In genomic region chr3:70783142-70783541, GRCm38 (mm10) we compare ENCODE assay signal across 28 mouse cellular contexts.
DNase-seq lines count a peak whose midpoint lies in the region; ATAC-seq lines count a peak whose summit lies in the region.
"Had no signal": no experiment of that assay in that cellular context is flagged by ENCODE, and none has a peak within 500 bp of the region (broad histone marks: within the 10 kb centered on the region; RNA-seq: fewer than 3 reads in every experiment).

No protein-coding gene starts in this region.

- no peaks in the 10 kb centered on the region for H3K9me3 ChIP-seq in embryonic facial prominence, embryonic 10.5 days
- H3K9me3 ChIP-seq in limb, embryonic 12.5 days = no peaks in the 10 kb centered on the region
- H3K9me3 ChIP-seq in midbrain, embryonic 13.5 days = no peaks in the 10 kb centered on the region
- H3K9me3 ChIP-seq: embryonic facial prominence, embryonic 13.5 days; forebrain, embryonic 12.5 days; forebrain, embryonic 15.5 days; heart, embryonic 12.5 days; heart, embryonic 15.5 days; hindbrain, embryonic 10.5 days; hindbrain, embryonic 13.5 days; intestine, embryonic 15.5 days had no signal

- WGBS in embryonic facial prominence, embryonic 10.5 days = 69% methylated on average over 4 of the region's 4 CpGs
- 53% methylated on average over 4 of the region's 4 CpGs for WGBS in limb, embryonic 12.5 days
- 89% methylated on average over 4 of the region's 4 CpGs for WGBS in midbrain, embryonic 13.5 days

- H3K27ac ChIP-seq in embryonic facial prominence, embryonic 10.5 days (replicated peaks) = no peak overlapping the region
- no peak overlapping the region for H3K27ac ChIP-seq in limb, embryonic 12.5 days
- no peak overlapping the region for H3K27ac ChIP-seq in midbrain, embryonic 13.5 days
- H3K27ac ChIP-seq: embryonic facial prominence, embryonic 13.5 days; forebrain, embryonic 12.5 days; forebrain, embryonic 15.5 days; gastrocnemius, adult 2 months; heart, embryonic 15.5 days; hindbrain, embryonic 10.5 days; hindbrain, embryonic 13.5 days; intestine, embryonic 15.5 days had no signal

- no peaks in the 10 kb centered on the region for H3K36me3 ChIP-seq in embryonic facial prominence, embryonic 10.5 days (replicated peaks)
- no peaks in the 10 kb centered on the region for H3K36me3 ChIP-seq in limb, embryonic 12.5 days
- no peaks in the 10 kb centered on the region for H3K36me3 ChIP-seq in midbrain, embryonic 13.5 days
- H3K36me3 ChIP-seq: embryonic facial prominence, embryonic 13.5 days; forebrain, embryonic 12.5 days; forebrain, embryonic 15.5 days; heart, embryonic 12.5 days; heart, embryonic 15.5 days; hindbrain, embryonic 10.5 days; hindbrain, embryonic 13.5 days; intestine, embryonic 15.5 days had no signal

- DNase-seq in embryonic facial prominence, embryonic 10.5 days (ENCODE audit: low spot score) = peak; percentile 26
- DNase-seq in forelimb bud, embryonic 11.5 days (ENCODE audit: low read depth, low spot score) = peak; percentile 38
- no peak for DNase-seq in frontal cortex, adult 2 months (ENCODE audit: extremely low spot score in 1 of 2, low spot score in 1 of 2)
- no peak for DNase-seq in cerebellum, adult 9-10 months
- DNase-seq: adrenal gland, postnatal 10 days; adrenal gland, postnatal 36 days; cerebellum, adult 18-20 months; cerebellum, adult 9-11 months; cerebellum, postnatal 25 days; gastrocnemius, adult 2 months; gastrocnemius, postnatal 25 days; heart, adult 18-20 months; heart, postnatal 10 days; heart, postnatal 36 days had no signal

- H3K4me3 ChIP-seq in embryonic facial prominence, embryonic 10.5 days = no peak overlapping the region
- H3K4me3 ChIP-seq in limb, embryonic 12.5 days (replicated peaks) = no peak overlapping the region
- no peak overlapping the region for H3K4me3 ChIP-seq in midbrain, embryonic 13.5 days (replicated peaks)
- H3K4me3 ChIP-seq: embryonic facial prominence, embryonic 13.5 days; erythroblast, embryonic 14.5 days; forebrain, embryonic 12.5 days; forebrain, embryonic 15.5 days; gastrocnemius, adult 2 months; heart, embryonic 12.5 days; heart, embryonic 15.5 days; hindbrain, embryonic 10.5 days; hindbrain, embryonic 13.5 days; intestine, embryonic 15.5 days had no signal

- no peaks in the 10 kb centered on the region for H3K27me3 ChIP-seq in embryonic facial prominence, embryonic 10.5 days (replicated peaks; ENCODE audit: low read depth, poor library complexity, severe bottlenecking)
- no peaks in the 10 kb centered on the region for H3K27me3 ChIP-seq in limb, embryonic 12.5 days
- no peaks in the 10 kb centered on the region for H3K27me3 ChIP-seq in midbrain, embryonic 13.5 days
- H3K27me3 ChIP-seq: embryonic facial prominence, embryonic 13.5 days; forebrain, embryonic 12.5 days; forebrain, embryonic 15.5 days; heart, embryonic 12.5 days; heart, embryonic 15.5 days; hindbrain, embryonic 13.5 days; intestine, embryonic 15.5 days had no signal

- H3K9ac ChIP-seq in limb, embryonic 12.5 days (replicated peaks) = no peak overlapping the region
- no peak overlapping the region for H3K9ac ChIP-seq in midbrain, embryonic 13.5 days (replicated peaks)
- H3K9ac ChIP-seq: embryonic facial prominence, embryonic 13.5 days; forebrain, embryonic 12.5 days; forebrain, embryonic 15.5 days; heart, embryonic 12.5 days; heart, embryonic 15.5 days; hindbrain, embryonic 13.5 days; intestine, embryonic 15.5 days had no signal

- peak; percentile 56; the same call in 1 of the 2 replicates for ATAC-seq in limb, embryonic 12.5 days (ENCODE audit: insufficient number of reproducible peaks, insufficient read depth, low FRiP score, low TSS enrichment, low read depth)
- no peak for ATAC-seq in midbrain, embryonic 13.5 days
- ATAC-seq: activated CD4-positive, CD25-positive, alpha-beta regulatory T cell, adult 4 months; CD4-positive, CD25-positive, alpha-beta regulatory T cell, adult 4 months; forebrain, embryonic 15.5 days; hindbrain, embryonic 16.5 days; intestine, embryonic 15.5 days had no signal

- H3K4me2 ChIP-seq in limb, embryonic 12.5 days = no peak overlapping the region
- no peak overlapping the region for H3K4me2 ChIP-seq in midbrain, embryonic 13.5 days (replicated peaks)
- H3K4me2 ChIP-seq: embryonic facial prominence, embryonic 13.5 days; forebrain, embryonic 12.5 days; forebrain, embryonic 15.5 days; heart, embryonic 12.5 days; heart, embryonic 15.5 days; hindbrain, embryonic 13.5 days; intestine, embryonic 15.5 days had no signal

- H3K4me1 ChIP-seq in embryonic facial prominence, embryonic 10.5 days = 0 out of 2 replicates have a peak, but pooled peaks cover 6% of the 10 kb centered on the region
- H3K4me1 ChIP-seq in limb, embryonic 12.5 days (replicated peaks) = no peaks in the 10 kb centered on the region
- no peaks in the 10 kb centered on the region for H3K4me1 ChIP-seq in midbrain, embryonic 13.5 days (replicated peaks)
- H3K4me1 ChIP-seq: embryonic facial prominence, embryonic 13.5 days; forebrain, embryonic 12.5 days; forebrain, embryonic 15.5 days; heart, embryonic 12.5 days; heart, embryonic 15.5 days; hindbrain, embryonic 10.5 days; hindbrain, embryonic 13.5 days; intestine, embryonic 15.5 days had no signal

Comparison
In these comparisons a context has a peak if more than half of its experiments do, and no peak if none do; other contexts are left out.
1. DNase-seq: peak in embryonic facial prominence, embryonic 10.5 days (single experiment) and forelimb bud, embryonic 11.5 days (single experiment); none in frontal cortex, adult 2 months (0 of 2) and cerebellum, adult 9-10 months (single experiment).